Mouse (Mus musculus): ENCODE results near the gene Yap1. TPM values are rescaled to one million over a fixed set of nuclear protein-coding genes. Genes with fewer than 3 reads are reported as not detected.

The Yap1 gene
- 35.7 and 37.1 TPM in 2 replicates for polyA plus RNA-seq (2015; fragmentation: Nextera tagmentation; extraction: Ambion mirVana)

- Histone ChIP-seq H3K4me1 (ENCODE audit: insufficient read depth, low read length) (peaks cover 20% of the 10 kb centered on the region), H3K9ac (replicated peaks; ENCODE audit: low read length) (peak within 1 kb of the TSS; percentile 100), H3K36me3 (ENCODE audit: insufficient read depth, low read length) (peaks cover 16% of the 10 kb centered on the region), H3K27ac (ENCODE audit: low read length) (peak within 1 kb of the TSS; percentile 99), H3K4me2 (replicated peaks; ENCODE audit: low read depth, low read length) (peak within 1 kb of the TSS; percentile 79), H3K27me3 (ENCODE audit: insufficient read depth, low read length) (no peaks in the 10 kb centered on the region), H3K9me3 (ENCODE audit: low read length) (no peaks in the 10 kb centered on the region), H3K4me3 (ENCODE audit: low read length) (peak within 1 kb of the TSS; percentile 95)
- ATAC-seq (ENCODE audit: low FRiP score, low TSS enrichment): peak; percentile 83
- under 1% methylated on average over 63 of the region's 79 CpGs for WGBS
These were observed at the start of gene Yap1 for GRCm38 (mm10) chr9:8004370-8004991. TSS of gene Yap1 (minus strand) at chr9:8004596.

GRCm38 (mm10) chr9:8043044-8043387, 38.6 kb upstream of the Yap1 start:
- no peaks in the 10 kb centered on the region for H3K36me3 ChIP-seq (ENCODE audit: insufficient read depth, low read length)
- H3K4me2 ChIP-seq (replicated peaks; ENCODE audit: low read depth, low read length): peak overlapping the region; percentile 59
- 12% methylated on average over 5 of the region's 5 CpGs for WGBS
- H3K4me1 ChIP-seq (ENCODE audit: insufficient read depth, low read length): peaks cover 8% of the 10 kb centered on the region
- peak overlapping the region; percentile 76 for H3K9ac ChIP-seq (replicated peaks; ENCODE audit: low read length)
- H3K9me3 ChIP-seq (ENCODE audit: low read length): no peaks in the 10 kb centered on the region
- peak; percentile 47; the same call in 1 of the 2 replicates for ATAC-seq (ENCODE audit: low FRiP score, low TSS enrichment)
- H3K4me3 ChIP-seq (ENCODE audit: low read length): peak overlapping the region; percentile 86
- peak overlapping the region; percentile 52; the same call in 1 of the 2 replicates for H3K27ac ChIP-seq (ENCODE audit: low read length)
- H3K27me3 ChIP-seq (ENCODE audit: insufficient read depth, low read length): no peaks in the 10 kb centered on the region

- peak; percentile 98 for ATAC-seq (ENCODE audit: low FRiP score, low TSS enrichment)
- H3K4me1 ChIP-seq (ENCODE audit: insufficient read depth, low read length): peaks cover 8% of the 10 kb centered on the region
- H3K9me3 ChIP-seq (ENCODE audit: low read length): no peaks in the 10 kb centered on the region
- H3K4me3 ChIP-seq (ENCODE audit: low read length): peak within 1 kb of the TSS; percentile 86
- WGBS: under 1% methylated on average over 39 of the region's 39 CpGs
- peak within 1 kb of the TSS; percentile 76 for H3K9ac ChIP-seq (replicated peaks; ENCODE audit: low read length)
- H3K27ac ChIP-seq (ENCODE audit: low read length): peak within 1 kb of the TSS; percentile 66
- no peaks in the 10 kb centered on the region for H3K36me3 ChIP-seq (ENCODE audit: insufficient read depth, low read length)
- H3K27me3 ChIP-seq (ENCODE audit: insufficient read depth, low read length): no peaks in the 10 kb centered on the region
- peak within 1 kb of the TSS; percentile 59 for H3K4me2 ChIP-seq (replicated peaks; ENCODE audit: low read depth, low read length)
These were observed 38.1 kb upstream of the Yap1 start, which contains the start of gene Cfap300 for GRCm38 (mm10) chr9:8042338-8043043. TSS of gene Cfap300 (minus strand) at chr9:8042823.

- Histone ChIP-seq H3K4me2 (replicated peaks; ENCODE audit: low read depth, low read length) (no peak overlapping the region; the same call in 1 of the 2 replicates), H3K9ac (replicated peaks; ENCODE audit: low read length) (no peak overlapping the region)
- WGBS: 27% methylated on average over 7 of the region's 7 CpGs
These were observed 31.1 kb upstream of the Yap1 start for GRCm38 (mm10) chr9:8035546-8035945.

GRCm38 (mm10) chr9:8035091-8035490, 30.7 kb upstream of the Yap1 start:
- no peaks in the 10 kb centered on the region for H3K9me3 ChIP-seq (ENCODE audit: low read length)
- peaks cover 5% of the 10 kb centered on the region; the same call in 1 of the 2 replicates for H3K4me1 ChIP-seq (ENCODE audit: insufficient read depth, low read length)
- H3K9ac ChIP-seq (replicated peaks; ENCODE audit: low read length): no peak overlapping the region
- 51% methylated on average over 4 of the region's 4 CpGs for WGBS
- no peak for ATAC-seq (ENCODE audit: low FRiP score, low TSS enrichment)
- H3K4me3 ChIP-seq (ENCODE audit: low read length): no peak overlapping the region
- H3K36me3 ChIP-seq (ENCODE audit: insufficient read depth, low read length): no peaks in the 10 kb centered on the region
- no peak overlapping the region for H3K27ac ChIP-seq (ENCODE audit: low read length)
- H3K4me2 ChIP-seq (replicated peaks; ENCODE audit: low read depth, low read length): no peak overlapping the region
- no peaks in the 10 kb centered on the region for H3K27me3 ChIP-seq (ENCODE audit: insufficient read depth, low read length)

More at GRCm38 (mm10) chr9:8035546-8035945, 31.1 kb upstream of the Yap1 start:
- no peaks in the 10 kb centered on the region for H3K27me3 ChIP-seq (ENCODE audit: insufficient read depth, low read length)
- no peaks in the 10 kb centered on the region for H3K36me3 ChIP-seq (ENCODE audit: insufficient read depth, low read length)
- ATAC-seq (ENCODE audit: low FRiP score, low TSS enrichment): peak; percentile 66
- peaks cover 5% of the 10 kb centered on the region; the same call in 1 of the 2 replicates for H3K4me1 ChIP-seq (ENCODE audit: insufficient read depth, low read length)
- H3K4me3 ChIP-seq (ENCODE audit: low read length): no peak overlapping the region
- H3K27ac ChIP-seq (ENCODE audit: low read length): no peak overlapping the region
- no peaks in the 10 kb centered on the region for H3K9me3 ChIP-seq (ENCODE audit: low read length)

GRCm38 (mm10) chr9:8034143-8034542, 29.7 kb upstream of the Yap1 start:
- Histone ChIP-seq H3K36me3 (ENCODE audit: insufficient read depth, low read length) (no peaks in the 10 kb centered on the region), H3K4me1 (ENCODE audit: insufficient read depth, low read length) (peaks cover 5% of the 10 kb centered on the region; the same call in 1 of the 2 replicates), H3K27ac (ENCODE audit: low read length) (no peak overlapping the region), H3K4me2 (replicated peaks; ENCODE audit: low read depth, low read length) (no peak overlapping the region), H3K9ac (replicated peaks; ENCODE audit: low read length) (no peak overlapping the region), H3K4me3 (ENCODE audit: low read length) (no peak overlapping the region), H3K27me3 (ENCODE audit: insufficient read depth, low read length) (no peaks in the 10 kb centered on the region), H3K9me3 (ENCODE audit: low read length) (no peaks in the 10 kb centered on the region)
- 64% methylated on average over 1 of the region's 1 CpGs for WGBS
- no peak for ATAC-seq (ENCODE audit: low FRiP score, low TSS enrichment)

GRCm38 (mm10) chr9:8032847-8033246, 28.5 kb upstream of the Yap1 start:
- Histone ChIP-seq H3K4me2 (replicated peaks; ENCODE audit: low read depth, low read length) (no peak overlapping the region), H3K36me3 (ENCODE audit: insufficient read depth, low read length) (no peaks in the 10 kb centered on the region), H3K4me1 (ENCODE audit: insufficient read depth, low read length) (peaks cover 5% of the 10 kb centered on the region; the same call in 1 of the 2 replicates), H3K9ac (replicated peaks; ENCODE audit: low read length) (no peak overlapping the region), H3K27me3 (ENCODE audit: insufficient read depth, low read length) (no peaks in the 10 kb centered on the region), H3K4me3 (ENCODE audit: low read length) (no peak overlapping the region), H3K9me3 (ENCODE audit: low read length) (no peaks in the 10 kb centered on the region), H3K27ac (ENCODE audit: low read length) (no peak overlapping the region)
- ATAC-seq (ENCODE audit: low FRiP score, low TSS enrichment): 0 out of 2 replicates have a peak, but pooled peaks have one; percentile 31
- 75% methylated on average over 5 of the region's 5 CpGs for WGBS

- Histone ChIP-seq H3K4me3 (ENCODE audit: low read length) (no peak overlapping the region), H3K9me3 (ENCODE audit: low read length) (no peaks in the 10 kb centered on the region), H3K27me3 (ENCODE audit: insufficient read depth, low read length) (no peaks in the 10 kb centered on the region), H3K9ac (replicated peaks; ENCODE audit: low read length) (no peak overlapping the region), H3K27ac (ENCODE audit: low read length) (no peak overlapping the region), H3K36me3 (ENCODE audit: insufficient read depth, low read length) (no peaks in the 10 kb centered on the region), H3K4me1 (ENCODE audit: insufficient read depth, low read length) (no peaks in the 10 kb centered on the region), H3K4me2 (replicated peaks; ENCODE audit: low read depth, low read length) (no peak overlapping the region)
- ATAC-seq (ENCODE audit: low FRiP score, low TSS enrichment): no peak
- 90% methylated on average over 5 of the region's 5 CpGs for WGBS
These were observed 14.2 kb upstream of the Yap1 start for GRCm38 (mm10) chr9:8018609-8019008.

GRCm38 (mm10) chr9:8017253-8017913, 13.0 kb upstream of the Yap1 start:
- H3K27me3 ChIP-seq (ENCODE audit: insufficient read depth, low read length): no peaks in the 10 kb centered on the region
- H3K4me2 ChIP-seq (replicated peaks; ENCODE audit: low read depth, low read length): no peak overlapping the region
- H3K27ac ChIP-seq (ENCODE audit: low read length): no peak overlapping the region
- H3K36me3 ChIP-seq (ENCODE audit: insufficient read depth, low read length): no peaks in the 10 kb centered on the region
- no peaks in the 10 kb centered on the region for H3K9me3 ChIP-seq (ENCODE audit: low read length)
- H3K4me1 ChIP-seq (ENCODE audit: insufficient read depth, low read length): no peaks in the 10 kb centered on the region
- ATAC-seq (ENCODE audit: low FRiP score, low TSS enrichment): peak; percentile 37; the same call in 1 of the 2 replicates
- no peak overlapping the region for H3K4me3 ChIP-seq (ENCODE audit: low read length)
- H3K9ac ChIP-seq (replicated peaks; ENCODE audit: low read length): no peak overlapping the region
- whole genome bisulfite sequencing: 49% methylated on average over 15 of the region's 20 CpGs
